Comparison of ENCODE assay signal across 16 mouse cellular contexts in genomic region chr6:98221970-98222369, GRCm38 (mm10).
DNase-seq lines count a peak whose midpoint lies in the region; ATAC-seq lines count a peak whose summit lies in the region.
"Had no signal": no experiment of that assay in that cellular context is flagged by ENCODE, and none has a peak within 500 bp of the region (broad histone marks: within the 10 kb centered on the region; RNA-seq: fewer than 3 reads in every experiment).

No protein-coding gene starts in this region.

- no peaks in the 10 kb centered on the region for H3K27me3 ChIP-seq in kidney, embryonic 15.5 days
- H3K27me3 ChIP-seq: heart, embryonic 15.5 days; midbrain, embryonic 13.5 days had no signal

- no peak overlapping the region for H3K27ac ChIP-seq in kidney, embryonic 15.5 days
- H3K27ac ChIP-seq: embryonic facial prominence, embryonic 10.5 days; heart, embryonic 15.5 days; hindbrain, embryonic 14.5 days; left cerebral cortex, adult 2 months; midbrain, embryonic 13.5 days had no signal

- H3K36me3 ChIP-seq in kidney, embryonic 15.5 days, result no peaks in the 10 kb centered on the region
- H3K36me3 ChIP-seq: embryonic facial prominence, embryonic 10.5 days; heart, embryonic 15.5 days; midbrain, embryonic 13.5 days had no signal

- no peak overlapping the region for H3K9ac ChIP-seq in kidney, embryonic 15.5 days
- H3K9ac ChIP-seq: heart, embryonic 15.5 days; hindbrain, embryonic 14.5 days; midbrain, embryonic 13.5 days had no signal

- intact Hi-C loops in left cerebral cortex, postnatal 4 days (cut with DNase I), result no loop called here

- no peak for ATAC-seq in kidney, embryonic 15.5 days (replicated peaks; ENCODE audit: low FRiP score)
- ATAC-seq in granulocyte monocyte progenitor cell, adult 5-6 weeks (replicated peaks; ENCODE audit: poor library complexity, severe bottlenecking), result no peak
- ATAC-seq: midbrain, embryonic 13.5 days had no signal

- 46% methylated on average over 16 of the region's 16 CpGs for WGBS in kidney, embryonic 15.5 days

- no peak for DNase-seq in kidney, postnatal 25 days
- DNase-seq in frontal cortex, postnatal 10 days (ENCODE audit: low spot score in 2 of 2), result peak; percentile 25 to 36
- DNase-seq in left cerebral cortex, postnatal 4 days, result peak; percentile 7
- peak; percentile 61 for DNase-seq in right cerebral cortex, postnatal 4 days
- DNase-seq in natural killer cell, adult 2 months (ENCODE audit: low spot score in 2 of 2), result no peak
- DNase-seq: gastrocnemius, postnatal 36 days; kidney, adult 18-20 months; lung, postnatal 4 days; thymus, adult 2 months had no signal

- H3K4me2 ChIP-seq in kidney, embryonic 15.5 days, result peak overlapping the region; percentile 24; the same call in 1 of the 2 replicates
- H3K4me2 ChIP-seq: heart, embryonic 15.5 days; hindbrain, embryonic 14.5 days; midbrain, embryonic 13.5 days had no signal

- H3K4me1 ChIP-seq in kidney, embryonic 15.5 days, result no peaks in the 10 kb centered on the region
- H3K4me1 ChIP-seq: embryonic facial prominence, embryonic 10.5 days; heart, embryonic 15.5 days; midbrain, embryonic 13.5 days had no signal

- no peaks in the 10 kb centered on the region for H3K9me3 ChIP-seq in kidney, embryonic 15.5 days (replicated peaks)
- H3K9me3 ChIP-seq: embryonic facial prominence, embryonic 10.5 days; heart, embryonic 15.5 days; midbrain, embryonic 13.5 days had no signal

- H3K4me3 ChIP-seq in kidney, embryonic 15.5 days (replicated peaks), result no peak overlapping the region
- H3K4me3 ChIP-seq: embryonic facial prominence, embryonic 10.5 days; heart, embryonic 15.5 days; left cerebral cortex, adult 2 months; midbrain, embryonic 13.5 days had no signal

Comparison
In these comparisons a context has a peak if more than half of its experiments do, and no peak if none do; other contexts are left out.
1. DNase-seq: peak in frontal cortex, postnatal 10 days (2 of 2), left cerebral cortex, postnatal 4 days (single experiment) and right cerebral cortex, postnatal 4 days (single experiment); none in kidney, postnatal 25 days (0 of 2) and natural killer cell, adult 2 months (0 of 2).